Mouse (Mus musculus) thymus, postnatal 10 days (tissue): ENCODE results near the gene Ppp1r12b.
"Not testable (repeated sequence)": the region's sequence is repeated elsewhere in the genome, so short reads cannot be mapped to it uniquely, and the experiment has no call there.

Source experiments
- DNase-seq, 2 experiments: peaks; one replicate each; pipeline ENCODE4 v3.0.0; 2021; ENCODE audit warnings: low spot score in 2 of 2

The Ppp1r12b gene

DNA sequence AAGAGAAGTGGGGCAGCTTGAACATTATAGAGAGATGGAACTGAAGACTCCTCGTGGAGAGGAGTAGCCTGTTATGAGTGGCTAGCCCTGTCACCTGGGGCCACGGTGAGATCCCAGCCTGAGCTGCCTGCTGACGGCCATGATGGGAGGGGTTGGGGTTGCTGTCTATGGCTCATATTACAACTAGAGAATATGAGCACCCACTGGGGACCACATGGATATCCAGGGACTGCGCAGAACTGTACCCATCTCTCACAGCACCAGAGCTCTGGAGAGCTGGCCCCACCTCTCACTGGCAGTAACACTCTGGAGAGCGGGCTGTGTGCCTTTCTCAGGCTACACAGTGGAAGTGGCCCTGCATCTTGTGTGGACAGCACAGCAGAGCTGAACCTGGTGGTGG lies 104.5 kb downstream of the Ppp1r12b start:
- DNase-seq: no peak

DNA sequence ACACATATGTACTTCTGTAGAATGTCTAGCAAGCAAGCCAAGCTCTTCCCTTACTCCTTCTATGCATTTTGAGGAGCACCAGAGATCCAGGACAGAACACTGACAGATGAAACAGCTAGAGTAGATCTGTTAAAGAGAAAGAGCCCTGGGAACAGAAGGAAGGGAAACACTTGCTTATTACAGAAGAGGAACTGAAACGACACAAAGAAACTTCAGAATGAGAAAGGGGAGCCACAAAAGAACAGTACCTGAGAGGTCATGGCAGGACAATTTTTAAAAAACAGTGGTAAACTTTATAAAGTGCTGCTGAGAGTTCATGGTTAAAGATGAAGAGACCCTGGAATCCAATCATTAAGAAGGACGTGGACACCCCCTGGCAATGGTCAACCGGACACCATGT lies 105.4 kb downstream of the Ppp1r12b start:
- DNase-seq: no peak

GRCm38 (mm10) chr1:134847851-134848250 lies 107.9 kb downstream of the Ppp1r12b start:
- no peak for DNase-seq

DNA sequence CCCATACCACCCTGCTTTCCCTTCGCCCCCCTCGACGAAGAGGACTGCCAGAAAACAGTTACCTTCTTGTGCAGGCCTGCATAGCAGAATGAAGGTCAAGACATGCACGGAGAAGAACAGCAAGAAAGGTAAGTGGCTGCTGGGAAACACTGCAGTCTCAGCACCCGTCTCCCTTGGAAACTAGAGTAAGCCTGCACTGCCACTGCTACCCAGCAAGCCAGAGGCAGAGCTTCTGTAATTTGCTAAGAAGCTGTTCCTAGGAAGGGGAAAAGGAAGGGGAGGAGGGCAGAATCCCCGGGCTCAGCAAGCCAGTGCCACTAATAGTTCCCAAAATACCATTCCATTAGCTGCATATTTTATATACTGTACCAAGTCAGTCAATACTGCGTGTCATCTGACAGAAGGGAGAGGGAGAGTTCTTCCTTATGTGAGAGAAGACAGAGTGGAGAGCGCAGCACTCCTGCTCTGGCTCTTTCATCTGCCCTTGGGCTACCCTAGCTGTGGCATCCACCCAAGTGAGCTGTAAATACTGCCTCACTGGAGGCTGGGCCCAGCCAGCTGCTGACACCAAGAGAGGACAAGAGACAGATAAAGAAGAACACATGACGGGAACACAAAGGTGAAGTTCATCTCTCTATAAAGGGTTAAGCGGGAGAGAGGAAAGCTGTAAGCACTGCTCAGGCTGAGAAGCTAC lies 109.3 kb downstream of the Ppp1r12b start:
- no peak for DNase-seq

- DNase-seq: no peak
These were observed 112.4 kb downstream of the Ppp1r12b start for GRCm38 (mm10) chr1:134843369-134843768.

- DNase-seq: no peak
These were observed 118.7 kb downstream of the Ppp1r12b start for GRCm38 (mm10) chr1:134836909-134837480.

DNA sequence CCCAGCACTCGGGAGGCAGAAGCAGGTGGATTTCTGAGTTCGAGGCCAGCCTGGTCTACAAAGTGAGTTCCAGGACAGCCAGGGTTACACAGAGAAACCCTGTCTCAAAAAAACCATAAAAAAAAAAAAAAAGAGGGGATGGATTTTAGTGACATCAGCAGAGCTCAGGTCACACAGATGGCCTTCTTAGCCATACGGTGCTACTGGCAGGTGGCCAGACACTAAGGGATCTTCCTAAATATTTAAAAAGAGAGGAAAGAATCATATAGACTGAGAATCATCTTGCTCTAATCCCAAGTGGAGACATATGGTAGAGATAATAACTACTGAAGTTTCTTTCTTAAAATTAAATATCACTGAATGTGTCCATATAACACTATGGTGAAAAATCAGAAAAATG lies 124.9 kb downstream of the Ppp1r12b start:
- not testable (repeated sequence) for DNase-seq

- no peak for DNase-seq
These were observed 126.1 kb downstream of the Ppp1r12b start for GRCm38 (mm10) chr1:134829635-134830034.

GRCm38 (mm10) chr1:134824896-134825295 lies 130.8 kb downstream of the Ppp1r12b start:
- DNase-seq: no peak

- DNase-seq: no peak
These were observed 131.9 kb downstream of the Ppp1r12b start for GRCm38 (mm10) chr1:134823842-134824241.

GRCm38 (mm10) chr1:134823323-134823722 lies 132.4 kb downstream of the Ppp1r12b start:
- no peak for DNase-seq

DNA sequence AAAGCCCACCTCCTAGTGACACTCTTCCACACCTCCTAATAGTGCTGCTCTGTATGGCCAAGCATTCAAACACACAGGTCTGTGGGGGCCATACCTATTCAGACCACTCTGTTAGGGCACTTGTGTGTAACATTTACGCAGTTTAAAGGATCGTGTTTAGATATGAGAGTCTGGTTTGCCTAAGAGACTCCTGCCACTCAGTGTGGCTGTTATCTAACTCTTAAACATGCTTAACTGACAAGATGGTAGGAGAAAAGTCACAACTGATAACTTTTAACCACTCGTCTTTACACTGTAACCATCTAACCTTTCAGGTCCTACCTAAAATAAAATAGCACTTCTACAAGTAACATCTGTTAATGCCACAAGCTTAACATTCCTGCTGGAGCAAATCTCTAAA lies 134.9 kb downstream of the Ppp1r12b start:
- no peak for DNase-seq

GRCm38 (mm10) chr1:134819196-134819595 lies 136.5 kb downstream of the Ppp1r12b start:
- DNase-seq: no peak

- no peak for DNase-seq
These were observed 137.0 kb downstream of the Ppp1r12b start for GRCm38 (mm10) chr1:134818716-134819115.

GRCm38 (mm10) chr1:134817916-134818595 lies 137.7 kb downstream of the Ppp1r12b start:
- no peak for DNase-seq

- DNase-seq: no peak
These were observed 138.6 kb downstream of the Ppp1r12b start for GRCm38 (mm10) chr1:134817120-134817519.

- no peak for DNase-seq
These were observed 139.1 kb downstream of the Ppp1r12b start for GRCm38 (mm10) chr1:134816617-134817016.

GRCm38 (mm10) chr1:134815748-134816147 lies 140.0 kb downstream of the Ppp1r12b start:
- no peak for DNase-seq

- no peak for DNase-seq
These were observed 150.3 kb downstream of the Ppp1r12b start for GRCm38 (mm10) chr1:134805471-134805870.

DNA sequence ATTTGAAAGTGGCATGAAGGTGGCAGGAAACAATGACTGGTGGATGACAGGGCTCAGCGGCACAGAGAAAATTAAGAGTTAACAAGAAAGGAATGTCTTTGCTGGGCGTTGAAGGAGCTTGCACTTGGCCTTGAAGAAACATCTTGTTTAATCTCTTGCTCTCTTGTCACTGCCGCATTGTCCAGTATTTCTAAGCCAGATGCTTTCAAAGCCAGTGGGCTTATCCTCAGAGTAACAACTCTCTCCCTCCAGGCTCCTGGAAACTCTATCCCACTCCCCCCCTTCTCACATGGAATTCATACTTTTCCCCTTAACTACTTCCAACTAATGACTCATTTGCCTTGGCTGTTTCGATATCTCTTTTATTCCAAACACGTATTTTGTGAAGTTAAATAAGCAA lies 151.4 kb downstream of the Ppp1r12b start:
- no peak for DNase-seq

DNA sequence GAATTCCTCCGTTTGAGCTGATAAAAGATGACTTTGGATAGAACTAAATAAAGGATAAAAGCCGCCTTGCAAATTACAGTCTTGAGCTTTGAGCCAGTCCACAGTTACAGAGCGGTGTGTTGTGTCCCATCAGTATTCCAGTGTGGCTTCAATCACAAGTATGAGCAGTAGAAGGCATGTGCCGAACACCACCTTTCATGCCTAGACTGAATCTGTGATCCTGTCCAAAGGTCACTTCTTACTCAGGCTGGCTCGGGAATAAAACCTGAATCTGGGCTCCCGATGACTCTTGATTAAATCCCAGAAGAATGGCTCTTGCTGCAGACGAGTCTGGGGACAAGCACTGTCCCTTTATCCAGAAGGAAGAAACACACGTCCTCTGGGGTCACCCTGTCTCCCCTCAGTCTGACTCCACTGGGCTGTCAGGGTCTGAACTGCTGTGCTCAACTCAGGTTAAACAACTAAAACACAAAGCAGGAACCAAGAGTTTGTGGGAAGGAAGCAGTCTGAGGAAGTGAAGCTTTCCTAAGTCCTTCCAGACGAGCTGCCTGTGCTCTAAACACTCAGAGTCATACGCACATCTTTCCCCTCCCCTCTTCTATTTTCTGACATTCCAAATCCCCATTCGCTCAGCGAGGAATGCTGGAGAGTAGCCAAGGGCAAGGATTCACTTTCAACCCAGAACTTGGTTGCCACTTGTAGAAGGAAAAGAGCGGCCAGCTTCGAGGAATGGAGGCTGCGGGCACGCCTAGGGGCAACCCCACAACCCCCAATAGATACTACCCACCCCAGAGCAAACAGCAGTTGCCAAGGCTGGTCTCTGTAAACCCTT lies 152.2 kb downstream of the Ppp1r12b start:
- no peak for DNase-seq

DNA sequence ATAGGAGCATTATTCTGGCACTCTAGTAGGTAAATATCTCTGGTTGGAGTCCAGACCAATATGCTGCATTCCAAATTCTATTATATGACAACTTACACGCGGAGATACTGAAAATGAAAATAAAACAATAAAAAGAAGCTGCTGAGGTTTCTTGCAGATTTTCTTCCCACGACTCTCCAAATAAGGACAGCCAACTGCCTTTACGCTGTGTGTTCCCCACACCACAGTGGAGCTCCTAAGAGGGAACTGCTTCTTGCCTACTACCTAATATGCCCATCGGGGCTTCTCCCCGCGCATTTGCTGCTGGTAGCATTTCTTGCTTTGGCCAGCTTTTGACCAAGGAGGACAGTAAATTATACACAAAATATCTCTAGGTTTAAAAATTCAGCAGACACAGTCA lies 154.0 kb downstream of the Ppp1r12b start:
- DNase-seq: no peak
